Mouse (Mus musculus) urinary bladder, adult 2 months (tissue): Measurements from ENCODE around the gene Gm13278. TPM values are rescaled to one million over a fixed set of nuclear protein-coding genes. Genes with fewer than 3 reads are reported as not detected.
"Not testable (repeated sequence)": the region's sequence is repeated elsewhere in the genome, so short reads cannot be mapped to it uniquely, and the experiment has no call there.

Experiments used
- DNase-seq: peaks from one replicate; pipeline ENCODE4 v3.0.0; 2022; ENCODE audit warnings: low spot score
- polyA plus RNA-seq: library from polyadenylated mRNA; depleted of rRNA; stranded (reverse); fragments of >200 nt; gene quantifications from 2 replicates; pipeline ENCODE4 v1.2.3, GENCODE M21; 2012; rRNA removed

Gm13278 gene
- not detected in 2 replicates for polyA plus RNA-seq

GRCm38 (mm10) chr4:88791250-88791649 lies at the start of gene Gm13278:
Gene Gm13278 (plus strand): TSS chr4:88791550.
- DNase-seq: not testable (repeated sequence)

GRCm38 (mm10) chr4:88742771-88743371 lies 48.5 kb upstream of the Gm13278 start:
- DNase-seq: no peak

GRCm38 (mm10) chr4:88744207-88744606 lies 47.1 kb upstream of the Gm13278 start:
- DNase-seq: no peak

GRCm38 (mm10) chr4:88749926-88750325 lies 41.4 kb upstream of the Gm13278 start:
- DNase-seq: no peak

GRCm38 (mm10) chr4:88754818-88755340 lies 36.5 kb upstream of the Gm13278 start, which contains the start of gene Gm13271:
Gene Gm13271 (plus strand): TSS chr4:88754868.
- DNase-seq: peak; percentile 80

GRCm38 (mm10) chr4:88756581-88757513 lies 34.5 kb upstream of the Gm13278 start:
- DNase-seq: not testable (repeated sequence)

GRCm38 (mm10) chr4:88757628-88758031 lies 33.7 kb upstream of the Gm13278 start:
- peak; percentile 99 for DNase-seq

GRCm38 (mm10) chr4:88758751-88759150 lies 32.6 kb upstream of the Gm13278 start:
- DNase-seq: not testable (repeated sequence)

- not testable (repeated sequence) for DNase-seq
Measured at GRCm38 (mm10) chr4:88759610-88760268, 31.6 kb upstream of the Gm13278 start, which contains the start of gene Gm13283. Gene Gm13283 (plus strand): TSS chr4:88760119.

GRCm38 (mm10) chr4:88760431-88760830 lies 30.9 kb upstream of the Gm13278 start:
- DNase-seq: peak; percentile 47

GRCm38 (mm10) chr4:88761776-88762175 lies 29.6 kb upstream of the Gm13278 start:
- peak; percentile 83 for DNase-seq

- DNase-seq: peak; percentile 36
Measured at GRCm38 (mm10) chr4:88762341-88762740, 29.0 kb upstream of the Gm13278 start.

GRCm38 (mm10) chr4:88763384-88764018 lies 27.8 kb upstream of the Gm13278 start:
- not testable (repeated sequence) for DNase-seq

GRCm38 (mm10) chr4:88773534-88773933 lies 17.8 kb upstream of the Gm13278 start, which contains the start of gene Gm13290:
Gene Gm13290 (plus strand): TSS chr4:88773834.
- not testable (repeated sequence) for DNase-seq

GRCm38 (mm10) chr4:88776622-88777021 lies 14.7 kb upstream of the Gm13278 start, which contains the start of gene Gm13289:
Gene Gm13289 (plus strand): TSS chr4:88776922.
- not testable (repeated sequence) for DNase-seq

- not testable (repeated sequence) for DNase-seq
Measured at GRCm38 (mm10) chr4:88779550-88779949, 11.8 kb upstream of the Gm13278 start, which contains the start of gene Gm13272. Gene Gm13272 (plus strand): TSS chr4:88779850.

GRCm38 (mm10) chr4:88780320-88780719 lies 11.0 kb upstream of the Gm13278 start:
- not testable (repeated sequence) for DNase-seq

GRCm38 (mm10) chr4:88781831-88782230 lies 9.5 kb upstream of the Gm13278 start, which contains the start of gene Ifnz:
Gene Ifnz (plus strand): TSS chr4:88782131.
- DNase-seq: not testable (repeated sequence)

- DNase-seq: not testable (repeated sequence)
Measured at GRCm38 (mm10) chr4:88782335-88782734, 9.0 kb upstream of the Gm13278 start.

GRCm38 (mm10) chr4:88785409-88785808 lies 5.9 kb upstream of the Gm13278 start, which contains the start of gene Gm13276:
Gene Gm13276 (plus strand): TSS chr4:88785709.
- not testable (repeated sequence) for DNase-seq

- DNase-seq: not testable (repeated sequence)
Measured at GRCm38 (mm10) chr4:88788402-88788801, 2.9 kb upstream of the Gm13278 start, which contains the start of gene Gm13277. Gene Gm13277 (plus strand): TSS chr4:88788632.
